Mouse (Mus musculus) adrenal gland, postnatal 25 days (tissue): Measurements from ENCODE around the gene Tmem185b. TPM values are rescaled to one million over a fixed set of nuclear protein-coding genes. Genes with fewer than 3 reads are reported as not detected.

ENCODE experiments used
- DNase-seq: peaks from one replicate; pipeline ENCODE4 v3.0.0; 2021; ENCODE audit warnings: mixed read lengths
- total RNA-seq: library from RNA; stranded (reverse); gene quantifications from 2 replicates; pipeline ENCODE4 v1.2.3, GENCODE M21; 2021

Tmem185b gene
- total RNA-seq, 1 experiment from 2014 or later: 30.7 TPM

GRCm38 (mm10) chr1:119503181-119503580 is 22.8 kb upstream of the Tmem185b start:
- no peak for DNase-seq

GRCm38 (mm10) chr1:119503808-119504207 is 22.2 kb upstream of the Tmem185b start:
- no peak for DNase-seq

GRCm38 (mm10) chr1:119504260-119505062 is 21.5 kb upstream of the Tmem185b start, which contains the start of gene Ralb:
TSS of gene Ralb (minus strand) at chr1:119504794.
- peak; percentile 94 for DNase-seq

- DNase-seq: no peak
These were observed 20.0 kb upstream of the Tmem185b start for GRCm38 (mm10) chr1:119505951-119506350.

GRCm38 (mm10) chr1:119508548-119508947 is 17.4 kb upstream of the Tmem185b start:
- DNase-seq: no peak

- DNase-seq: peak; percentile 65
These were observed 16.5 kb upstream of the Tmem185b start for GRCm38 (mm10) chr1:119509474-119509873.

GRCm38 (mm10) chr1:119510409-119510808 is 15.6 kb upstream of the Tmem185b start:
- no peak for DNase-seq

GRCm38 (mm10) chr1:119510857-119511256 is 15.1 kb upstream of the Tmem185b start:
- DNase-seq: no peak

- DNase-seq: no peak
These were observed 7.9 kb upstream of the Tmem185b start for GRCm38 (mm10) chr1:119518060-119518459.

GRCm38 (mm10) chr1:119518786-119519185 is 7.2 kb upstream of the Tmem185b start:
- no peak for DNase-seq

GRCm38 (mm10) chr1:119519286-119519685 is 6.7 kb upstream of the Tmem185b start:
- DNase-seq: no peak

- DNase-seq: no peak
These were observed 4.9 kb upstream of the Tmem185b start for GRCm38 (mm10) chr1:119521029-119521428.

- no peak for DNase-seq
These were observed 4.3 kb upstream of the Tmem185b start for GRCm38 (mm10) chr1:119521681-119522080.

GRCm38 (mm10) chr1:119522726-119523125 is 3.2 kb upstream of the Tmem185b start:
- DNase-seq: no peak

GRCm38 (mm10) chr1:119523369-119523768 is 2.6 kb upstream of the Tmem185b start:
- no peak for DNase-seq

- no peak for DNase-seq
These were observed 2.1 kb upstream of the Tmem185b start for GRCm38 (mm10) chr1:119523826-119524225.

GRCm38 (mm10) chr1:119525004-119525444 is 936 bp upstream of the Tmem185b start:
- no peak for DNase-seq

- DNase-seq: no peak
These were observed 5.0 kb downstream of the Tmem185b start for GRCm38 (mm10) chr1:119530941-119531340.

- DNase-seq: no peak
These were observed 6.2 kb downstream of the Tmem185b start for GRCm38 (mm10) chr1:119532165-119532564.

GRCm38 (mm10) chr1:119533093-119533805 is 7.3 kb downstream of the Tmem185b start:
- no peak for DNase-seq

- DNase-seq: no peak
These were observed 8.4 kb downstream of the Tmem185b start for GRCm38 (mm10) chr1:119534341-119534740.

- no peak for DNase-seq
These were observed 10.2 kb downstream of the Tmem185b start for GRCm38 (mm10) chr1:119536122-119536521.

GRCm38 (mm10) chr1:119537651-119538050 is 11.7 kb downstream of the Tmem185b start:
- no peak for DNase-seq
